14 mouse cellular contexts compared by ENCODE assay signal in the genomic region with DNA sequence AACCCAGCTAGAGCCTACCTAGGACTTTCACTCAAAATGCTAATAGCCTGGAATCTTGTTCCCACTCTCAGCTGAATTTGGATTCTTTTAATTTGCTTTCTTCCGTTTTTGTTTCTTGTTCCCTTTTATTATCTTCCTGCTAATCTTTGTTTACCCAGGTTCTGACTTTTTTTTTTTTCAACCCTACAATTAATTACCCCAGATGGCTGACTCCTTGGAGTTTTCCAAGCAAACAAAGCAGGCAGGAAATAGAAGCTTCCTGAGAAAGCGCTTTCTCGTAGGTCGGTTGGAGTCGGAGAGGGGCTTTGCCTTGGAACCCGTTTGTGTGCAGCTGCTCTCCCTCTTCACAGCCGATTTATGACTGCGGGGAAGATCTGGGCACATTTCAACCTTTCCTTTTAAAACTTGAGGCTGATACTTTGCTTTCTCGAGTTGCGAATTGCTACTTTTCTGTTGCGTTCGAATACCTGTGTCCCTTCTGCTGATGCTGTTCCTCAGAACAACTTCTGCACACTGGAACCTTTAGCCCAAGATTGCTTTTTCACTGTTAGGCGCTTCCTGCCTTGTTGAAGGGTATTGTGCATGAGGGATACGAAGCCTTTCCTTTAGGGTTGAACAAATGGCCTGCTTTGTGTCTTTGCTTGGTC. TPM values are rescaled to one million over a fixed set of nuclear protein-coding genes. Genes with fewer than 3 reads are reported as not detected.
DNase-seq lines count a peak whose midpoint lies in the region; ATAC-seq and TF ChIP-seq lines count a peak whose summit lies in the region.
"Had no signal": no experiment of that assay in that cellular context is flagged by ENCODE, and none has a peak within 500 bp of the region (broad histone marks: within the 10 kb centered on the region; RNA-seq: fewer than 3 reads in every experiment).

No protein-coding gene starts in this region.

- peak overlapping the region; percentile 76 for H3K27ac ChIP-seq in lung, embryonic 16.5 days (ENCODE audit: low read length)
- H3K27ac ChIP-seq in kidney, embryonic 16.5 days (ENCODE audit: low read length): peak overlapping the region; percentile 81
- peak overlapping the region; percentile 51; the same call in 1 of the 2 replicates for H3K27ac ChIP-seq in small intestine, adult 2 months (ENCODE audit: insufficient read depth, low read depth, low read length)
- no peak overlapping the region for H3K27ac ChIP-seq in forebrain, embryonic 16.5 days (ENCODE audit: low read length)
- H3K27ac ChIP-seq: forebrain, embryonic 12.5 days; liver, embryonic 13.5 days had no signal

- H3K4me1 ChIP-seq in lung, embryonic 16.5 days (replicated peaks; ENCODE audit: control insufficient read depth, insufficient read depth, low read length): peaks cover under 1% of the 10 kb centered on the region
- peaks cover 10% of the 10 kb centered on the region; the same call in 1 of the 2 replicates for H3K4me1 ChIP-seq in kidney, embryonic 16.5 days (ENCODE audit: insufficient read depth, low read length)
- H3K4me1 ChIP-seq in small intestine, adult 2 months (ENCODE audit: control insufficient read depth, insufficient read depth, insufficient read length, low read length): peaks cover 7% of the 10 kb centered on the region; the same call in 1 of the 2 replicates
- no peaks in the 10 kb centered on the region for H3K4me1 ChIP-seq in forebrain, embryonic 16.5 days (replicated peaks; ENCODE audit: control insufficient read depth, insufficient read depth, low read length)
- H3K4me1 ChIP-seq: forebrain, embryonic 12.5 days had no signal

- no peak for TF ChIP-seq POLR2A in small intestine, adult 2 months (IDR thresholded peaks at IDR 0.05; ENCODE audit: low read depth, low read length)

- WGBS in lung, embryonic 16.5 days: 33% methylated on average over 14 of the region's 14 CpGs
- 14% methylated on average over 14 of the region's 14 CpGs for whole genome bisulfite sequencing in kidney, embryonic 16.5 days
- WGBS in small intestine, adult 2 months: 16% methylated on average over 14 of the region's 14 CpGs
- 58% methylated on average over 14 of the region's 14 CpGs for WGBS in forebrain, embryonic 16.5 days

- DNase-seq in lung, adult 18-20 months: no peak
- peak; percentile 48 for DNase-seq in heart, adult 8-10 months (ENCODE audit: low spot score)
- no peak for DNase-seq in right cerebral cortex, postnatal 25 days
- DNase-seq in thymus, postnatal 0 days (ENCODE audit: low spot score): no peak
- DNase-seq: cerebellum, adult 8-10 months; liver, embryonic 13.5 days; thymus, postnatal 4 days had no signal

- 0 out of 2 replicates have a peak overlapping the region, but pooled peaks have one; percentile 1 for H3K4me2 ChIP-seq in lung, embryonic 16.5 days (ENCODE audit: low read depth, low read length)
- peak overlapping the region; percentile 19 for H3K4me2 ChIP-seq in kidney, embryonic 16.5 days (replicated peaks; ENCODE audit: low read depth, low read length)
- no peak overlapping the region for H3K4me2 ChIP-seq in forebrain, embryonic 16.5 days (ENCODE audit: low read length)
- H3K4me2 ChIP-seq: forebrain, embryonic 12.5 days; liver, embryonic 13.5 days had no signal

- no peaks in the 10 kb centered on the region for H3K9me3 ChIP-seq in lung, embryonic 16.5 days (ENCODE audit: control insufficient read depth, low read length)
- no peaks in the 10 kb centered on the region for H3K9me3 ChIP-seq in kidney, embryonic 16.5 days (ENCODE audit: low read length)
- H3K9me3 ChIP-seq in forebrain, embryonic 16.5 days (ENCODE audit: control insufficient read depth, low read length): no peaks in the 10 kb centered on the region
- H3K9me3 ChIP-seq: forebrain, embryonic 12.5 days; liver, embryonic 13.5 days had no signal

- no peaks in the 10 kb centered on the region for H3K27me3 ChIP-seq in lung, embryonic 16.5 days (ENCODE audit: control insufficient read depth, insufficient read depth, low read depth, low read length)
- H3K27me3 ChIP-seq in kidney, embryonic 16.5 days (ENCODE audit: insufficient read depth, low read length): no peaks in the 10 kb centered on the region
- H3K27me3 ChIP-seq in small intestine, adult 2 months (ENCODE audit: control insufficient read depth, insufficient read depth, low read length): no peaks in the 10 kb centered on the region; the same call in 1 of the 2 replicates
- no peaks in the 10 kb centered on the region; the same call in 1 of the 2 replicates for H3K27me3 ChIP-seq in forebrain, embryonic 16.5 days (replicated peaks; ENCODE audit: control insufficient read depth, insufficient read depth, low read length)
- H3K27me3 ChIP-seq: forebrain, embryonic 12.5 days had no signal

- H3K36me3 ChIP-seq in lung, embryonic 16.5 days (ENCODE audit: control insufficient read depth, insufficient read depth, low read length): peaks cover 3% of the 10 kb centered on the region; the same call in 1 of the 2 replicates
- H3K36me3 ChIP-seq in kidney, embryonic 16.5 days (ENCODE audit: insufficient read depth, low read length): no peaks in the 10 kb centered on the region
- peaks cover 3% of the 10 kb centered on the region; the same call in 1 of the 2 replicates for H3K36me3 ChIP-seq in small intestine, adult 2 months (ENCODE audit: control insufficient read depth, insufficient read depth, low read length)
- H3K36me3 ChIP-seq in forebrain, embryonic 16.5 days (ENCODE audit: control insufficient read depth, insufficient read depth): no peaks in the 10 kb centered on the region; the same call in 1 of the 2 replicates

- peak; percentile 65; the same call in 1 of the 2 replicates for ATAC-seq in lung, embryonic 16.5 days (ENCODE audit: low read depth)
- ATAC-seq in kidney, embryonic 16.5 days (ENCODE audit: low FRiP score, low TSS enrichment): no peak
- no peak for ATAC-seq in forebrain, embryonic 16.5 days

- no peak for TF ChIP-seq CTCF in small intestine, adult 2 months (IDR thresholded peaks at IDR 0.05; ENCODE audit: extremely low read depth, insufficient read length, insufficient replicate concordance, low read depth, low read length)

- no peak overlapping the region for H3K4me3 ChIP-seq in lung, embryonic 16.5 days (ENCODE audit: low read length)
- no peak overlapping the region for H3K4me3 ChIP-seq in kidney, embryonic 16.5 days (ENCODE audit: low read length)
- H3K4me3 ChIP-seq in small intestine, adult 2 months (ENCODE audit: low read depth, low read length): no peak overlapping the region
- no peak overlapping the region for H3K4me3 ChIP-seq in forebrain, embryonic 16.5 days (replicated peaks; ENCODE audit: low read length)
- H3K4me3 ChIP-seq: forebrain, embryonic 12.5 days; liver, embryonic 13.5 days had no signal

- no peak overlapping the region for H3K9ac ChIP-seq in lung, embryonic 16.5 days (ENCODE audit: low read length)
- peak overlapping the region; percentile 44; the same call in 1 of the 2 replicates for H3K9ac ChIP-seq in kidney, embryonic 16.5 days (replicated peaks; ENCODE audit: low read length)
- no peak overlapping the region for H3K9ac ChIP-seq in forebrain, embryonic 16.5 days (replicated peaks; ENCODE audit: low read depth, low read length)
- H3K9ac ChIP-seq: forebrain, embryonic 12.5 days; liver, embryonic 13.5 days had no signal

RNA-seq across cellular contexts. Expression of a gene that starts 10.3 kb away (rescaled TPM):
- polyA plus RNA-seq in lung, embryonic 16.5 days (2015; fragmentation: Nextera tagmentation; extraction: Ambion mirVana): 880 and 951 TPM in 2 replicates
- total RNA-seq in heart, adult 8-10 months (2022): 100 to 1,000 TPM; 676 to 808 (median 721) TPM
- polyA plus RNA-seq in kidney, embryonic 16.5 days (2015; fragmentation: Nextera tagmentation; extraction: Ambion mirVana): 897 and 905 TPM in 2 replicates
- 513 and 614 TPM in 2 replicates for polyA plus RNA-seq in small intestine, adult 2 months (2012; rRNA removed)
- polyA plus RNA-seq in thymus, postnatal 0 days (2015; fragmentation: Nextera tagmentation; extraction: Ambion mirVana): 1,221 and 1,303 TPM in 2 replicates
- polyA plus RNA-seq in forebrain, embryonic 16.5 days (2015; fragmentation: Nextera tagmentation; extraction: Ambion mirVana): 554 and 607 TPM in 2 replicates

RNA-seq across cellular contexts. Expression of a gene that starts 15.2 kb away (rescaled TPM):
- not detected in 2 replicates for polyA plus RNA-seq in lung, embryonic 16.5 days (2015; fragmentation: Nextera tagmentation; extraction: Ambion mirVana)
- total RNA-seq in heart, adult 8-10 months (2022): under 1 TPM in 1 of 4 experiments, not detected in 3; 0.44 TPM
- not detected in 2 replicates for polyA plus RNA-seq in kidney, embryonic 16.5 days (2015; fragmentation: Nextera tagmentation; extraction: Ambion mirVana)
- not detected in 2 replicates for polyA plus RNA-seq in small intestine, adult 2 months (2012; rRNA removed)
- not detected in 2 replicates for polyA plus RNA-seq in thymus, postnatal 0 days (2015; fragmentation: Nextera tagmentation; extraction: Ambion mirVana)
- polyA plus RNA-seq in forebrain, embryonic 16.5 days (2015; fragmentation: Nextera tagmentation; extraction: Ambion mirVana): 0.35 TPM in 1 of 2 replicates, not detected in the other
- total RNA-seq: heart, adult 18-20 months had no signal
- polyA plus RNA-seq: large intestine, adult 2 months; liver, embryonic 13.5 days had no signal

RNA-seq across cellular contexts. Expression of a gene that starts 23.3 kb away (rescaled TPM):
- polyA plus RNA-seq in lung, embryonic 16.5 days (2015; fragmentation: Nextera tagmentation; extraction: Ambion mirVana): 0.06 and 0.13 TPM in 2 replicates
- total RNA-seq in heart, adult 8-10 months (2022): under 1 TPM in 3 of 4 experiments, not detected in 1; 0.11 to 0.28 (median 0.17) TPM
- polyA plus RNA-seq in kidney, embryonic 16.5 days (2015; fragmentation: Nextera tagmentation; extraction: Ambion mirVana): 0.05 and 0.17 TPM in 2 replicates
- polyA plus RNA-seq in small intestine, adult 2 months (2012; rRNA removed): not detected in 2 replicates
- 0.05 TPM in 1 of 2 replicates, not detected in the other for polyA plus RNA-seq in thymus, postnatal 0 days (2015; fragmentation: Nextera tagmentation; extraction: Ambion mirVana)
- polyA plus RNA-seq in forebrain, embryonic 16.5 days (2015; fragmentation: Nextera tagmentation; extraction: Ambion mirVana): not detected in 2 replicates
- polyA plus RNA-seq: large intestine, adult 2 months had no signal

RNA-seq across cellular contexts. Expression of a gene that starts 40.0 kb away (rescaled TPM):
- 73.5 and 83.8 TPM in 2 replicates for polyA plus RNA-seq in lung, embryonic 16.5 days (2015; fragmentation: Nextera tagmentation; extraction: Ambion mirVana)
- total RNA-seq in heart, adult 8-10 months (2022): 10 to 100 TPM; 53.9 to 67.7 (median 65.2) TPM
- 90.9 and 96.3 TPM in 2 replicates for polyA plus RNA-seq in kidney, embryonic 16.5 days (2015; fragmentation: Nextera tagmentation; extraction: Ambion mirVana)
- 33.8 and 36.8 TPM in 2 replicates for polyA plus RNA-seq in small intestine, adult 2 months (2012; rRNA removed)
- polyA plus RNA-seq in thymus, postnatal 0 days (2015; fragmentation: Nextera tagmentation; extraction: Ambion mirVana): 57.1 and 60.3 TPM in 2 replicates
- 96.8 and 100 TPM in 2 replicates for polyA plus RNA-seq in forebrain, embryonic 16.5 days (2015; fragmentation: Nextera tagmentation; extraction: Ambion mirVana)

RNA-seq across cellular contexts. Expression of a gene that starts 45.6 kb away (rescaled TPM):
- 28.3 and 28.9 TPM in 2 replicates for polyA plus RNA-seq in lung, embryonic 16.5 days (2015; fragmentation: Nextera tagmentation; extraction: Ambion mirVana)
- total RNA-seq in heart, adult 8-10 months (2022): 10 to 100 TPM; 26.6 to 30.9 (median 30.1) TPM
- polyA plus RNA-seq in kidney, embryonic 16.5 days (2015; fragmentation: Nextera tagmentation; extraction: Ambion mirVana): 20.0 and 23.0 TPM in 2 replicates
- 9.9 and 19.5 TPM in 2 replicates for polyA plus RNA-seq in small intestine, adult 2 months (2012; rRNA removed)
- polyA plus RNA-seq in thymus, postnatal 0 days (2015; fragmentation: Nextera tagmentation; extraction: Ambion mirVana): 1.0 and 1.1 TPM in 2 replicates
- 8.2 and 12.8 TPM in 2 replicates for polyA plus RNA-seq in forebrain, embryonic 16.5 days (2015; fragmentation: Nextera tagmentation; extraction: Ambion mirVana)
